Mouse (Mus musculus) spleen, embryonic (tissue): ENCODE measurements around the gene Mecom.

Experiments
- CTCF ChIA-PET: fragments of 350-600 bp; sonication (Branson Sonifier 250); formaldehyde crosslinking; loops from one replicate; lab custom pipeline; 2022; lab: Charles Lee

Gene Mecom

GRCm38 (mm10) chr3:29959051-29959450, 588.8 kb downstream of the Mecom start:
- CTCF ChIA-PET, result no interaction called here

GRCm38 (mm10) chr3:29957365-29958236, 590.2 kb downstream of the Mecom start:
- CTCF ChIA-PET, result no interaction called here

- CTCF ChIA-PET, result no interaction called here
Measured at GRCm38 (mm10) chr3:29953269-29953668, 594.5 kb downstream of the Mecom start.

GRCm38 (mm10) chr3:29950853-29951252, 597.0 kb downstream of the Mecom start:
- CTCF ChIA-PET, result no interaction called here

GRCm38 (mm10) chr3:29903596-29904308, 644.1 kb downstream of the Mecom start:
- CTCF ChIA-PET, result no interaction called here
